Mouse (Mus musculus) right cerebral cortex, postnatal 25 days (tissue): ENCODE results near the gene Ccdc88a.

ENCODE experiments used
- DNase-seq: peaks from one replicate; pipeline ENCODE4 v3.0.0; 2022

Ccdc88a gene

GRCm38 (mm10) chr11:29549425-29549778, 175.9 kb downstream of the Ccdc88a start:
- DNase-seq: no peak
